Mouse (Mus musculus) CH12.LX (cell line): ENCODE measurements around the gene Lhfp.

Experiments used
- POLR2AphosphoS2 ChIP-seq: IDR thresholded peaks from 2 replicates; pipeline ENCODE4 v1.6.1; 2011; ENCODE audit warnings: low read depth, low read length, improper control_type of control experiment
- USF1 ChIP-seq: IDR thresholded peaks from 2 replicates; pipeline ENCODE4 v1.6.1; 2014; ENCODE audit warnings: low read depth, mild to moderate bottlenecking, inconsistent platforms, low read length, improper control_type of control experiment

DNA sequence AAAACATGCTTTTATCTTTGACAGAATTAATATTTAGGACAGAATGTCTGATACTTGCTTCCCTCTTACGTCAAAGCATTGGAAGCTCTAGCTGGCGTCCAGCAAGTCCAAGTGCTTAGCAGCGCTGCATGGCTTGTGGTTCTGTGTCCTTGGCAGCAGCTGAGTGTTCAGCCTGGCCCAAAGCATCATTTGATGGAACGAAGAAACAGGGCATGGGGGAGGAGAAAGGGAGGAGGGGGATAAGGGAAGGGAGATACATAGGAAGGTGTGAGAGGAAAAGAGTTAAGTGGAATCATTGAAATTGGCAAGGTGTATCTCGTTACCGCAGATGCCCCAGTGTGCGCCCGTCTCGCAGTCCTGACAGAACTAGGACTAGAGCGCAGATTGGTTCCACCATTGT, 124.0 kb downstream of the Lhfp start:
- TF ChIP-seq USF1 (no peak), POLR2AphosphoS2 (no peak)
